In genomic region chr15:77306547-77307261, GRCm38 (mm10) we compare ENCODE assay signal across 8 mouse cellular contexts. TPM values are rescaled to one million over a fixed set of nuclear protein-coding genes. Genes with fewer than 3 reads are reported as not detected.
A peak's percentile ranks its signal among the peaks of the same experiment; 100 is the strongest.
DNase-seq lines count a peak whose midpoint lies in the region; ATAC-seq and TF ChIP-seq lines count a peak whose summit lies in the region.

Gene Rbfox2 (minus strand): TSS chr15:77307004.

- no peaks in the 10 kb centered on the region for H3K9me3 ChIP-seq in CH12.LX (replicated peaks; ENCODE audit: low read length)
- H3K9me3 ChIP-seq in forebrain, embryonic 11.5 days (ENCODE audit: control insufficient read depth, low read length), result no peaks in the 10 kb centered on the region
- no peaks in the 10 kb centered on the region for H3K9me3 ChIP-seq in heart, embryonic 15.5 days (replicated peaks)
- no peaks in the 10 kb centered on the region for H3K9me3 ChIP-seq in liver, embryonic 12.5 days (replicated peaks)
- no peaks in the 10 kb centered on the region for H3K9me3 ChIP-seq in neural tube, embryonic 11.5 days (ENCODE audit: control insufficient read depth, low read length)

- WGBS in forebrain, embryonic 11.5 days, result under 1% methylated on average over 81 of the region's 90 CpGs
- 1% methylated on average over 87 of the region's 90 CpGs for WGBS in heart, embryonic 15.5 days
- WGBS in liver, embryonic 12.5 days (ENCODE audit: insufficient replicate concordance), result under 1% methylated on average over 84 of the region's 90 CpGs
- WGBS in neural tube, embryonic 11.5 days, result under 1% methylated on average over 73 of the region's 90 CpGs

- DNase-seq in CH12.LX (ENCODE audit: extremely low read depth), result no peak
- DNase-seq in brain, embryonic 18.5 days (ENCODE audit: low read depth, low spot score), result peak; percentile 91
- DNase-seq in forebrain, embryonic 11.5 days (ENCODE audit: low spot score), result peak; percentile 97
- peak; percentile 97 for DNase-seq in kidney, postnatal 14 days
- DNase-seq in neural tube, embryonic 11.5 days (ENCODE audit: low spot score), result peak; percentile 97

- H3K9ac ChIP-seq in CH12.LX (ENCODE audit: insufficient read depth, low read depth), result peak within 1 kb of the TSS; percentile 63
- peak within 1 kb of the TSS; percentile 95 for H3K9ac ChIP-seq in forebrain, embryonic 11.5 days (ENCODE audit: low read length)
- peak within 1 kb of the TSS; percentile 98 for H3K9ac ChIP-seq in heart, embryonic 15.5 days
- peak within 1 kb of the TSS; percentile 63 for H3K9ac ChIP-seq in liver, embryonic 12.5 days
- peak within 1 kb of the TSS; percentile 94 for H3K9ac ChIP-seq in neural tube, embryonic 11.5 days (ENCODE audit: low read length)

- H3K27ac ChIP-seq in CH12.LX (ENCODE audit: insufficient read depth, low read depth), result no peak within 1 kb of the TSS
- H3K27ac ChIP-seq in forebrain, embryonic 11.5 days (ENCODE audit: low read depth, low read length), result peak within 1 kb of the TSS; percentile 96
- peak within 1 kb of the TSS; percentile 100 for H3K27ac ChIP-seq in heart, embryonic 15.5 days
- peak within 1 kb of the TSS; percentile 82 for H3K27ac ChIP-seq in liver, embryonic 12.5 days
- H3K27ac ChIP-seq in neural tube, embryonic 11.5 days (ENCODE audit: low read depth, low read length), result peak within 1 kb of the TSS; percentile 98
- peak within 1 kb of the TSS; percentile 91 for H3K27ac ChIP-seq in testis, adult 2 months (ENCODE audit: control insufficient read depth, insufficient read depth, low read depth, low read length)

- H3K4me1 ChIP-seq in CH12.LX (ENCODE audit: control insufficient read depth in 1 of 2, insufficient read depth in 2 of 2), result peaks cover 0 to 4% of the 10 kb centered on the region in 2 experiments; a peak in 1 of 4 replicates
- peaks cover 8% of the 10 kb centered on the region; the same call in 1 of the 2 replicates for H3K4me1 ChIP-seq in forebrain, embryonic 11.5 days (replicated peaks; ENCODE audit: control insufficient read depth, insufficient read depth, low read length)
- H3K4me1 ChIP-seq in heart, embryonic 15.5 days (replicated peaks), result peaks cover 30% of the 10 kb centered on the region
- peaks cover 31% of the 10 kb centered on the region for H3K4me1 ChIP-seq in liver, embryonic 12.5 days
- H3K4me1 ChIP-seq in neural tube, embryonic 11.5 days (ENCODE audit: control insufficient read depth, insufficient read depth, low read length), result peaks cover 15% of the 10 kb centered on the region
- H3K4me1 ChIP-seq in testis, adult 2 months (ENCODE audit: control insufficient read depth, insufficient read depth, low read length), result peaks cover 7% of the 10 kb centered on the region

- no peak for TF ChIP-seq EP300 in CH12.LX (IDR thresholded peaks at IDR 0.05; ENCODE audit: low read length)

- no peak for TF ChIP-seq CTCF in CH12.LX (conservative IDR thresholded peaks at IDR 0.05 in 1 of 2, IDR thresholded peaks at IDR 0.05 in 1 of 2; ENCODE audit: low read depth in 2 of 2, low read length in 2 of 2)
- no peak for TF ChIP-seq CTCF in testis, adult 2 months (IDR thresholded peaks at IDR 0.05; ENCODE audit: control insufficient read depth, insufficient read depth, insufficient replicate concordance, low read depth, low read length)

- no peak for TF ChIP-seq RAD21 in CH12.LX (IDR thresholded peaks at IDR 0.05; ENCODE audit: low read depth, low read length)

- TF ChIP-seq POLR2A in CH12.LX (IDR thresholded peaks at IDR 0.05; ENCODE audit: low read depth, low read length), result no peak
- peak; percentile 55; the same call in 1 of the 2 replicates for TF ChIP-seq POLR2A in testis, adult 2 months (IDR thresholded peaks at IDR 0.05; ENCODE audit: control insufficient read depth, low read depth, low read length)

- ATAC-seq in forebrain, embryonic 11.5 days (replicated peaks; ENCODE audit: low FRiP score), result peak; percentile 93
- ATAC-seq in heart, embryonic 15.5 days (replicated peaks; ENCODE audit: insufficient number of reproducible peaks, insufficient read depth, low FRiP score, low read depth), result peak; percentile 95
- ATAC-seq in liver, embryonic 12.5 days, result peak; percentile 81
- peak; percentile 93 for ATAC-seq in neural tube, embryonic 11.5 days (ENCODE audit: insufficient read depth, low FRiP score, low TSS enrichment)

- H3K27me3 ChIP-seq in CH12.LX (replicated peaks), result peaks cover 91% of the 10 kb centered on the region
- no peaks in the 10 kb centered on the region for H3K27me3 ChIP-seq in forebrain, embryonic 11.5 days (ENCODE audit: control insufficient read depth, insufficient read depth, low read length)
- H3K27me3 ChIP-seq in heart, embryonic 15.5 days, result no peaks in the 10 kb centered on the region
- peaks cover 50% of the 10 kb centered on the region for H3K27me3 ChIP-seq in liver, embryonic 12.5 days (replicated peaks)
- no peaks in the 10 kb centered on the region for H3K27me3 ChIP-seq in neural tube, embryonic 11.5 days (ENCODE audit: control insufficient read depth, insufficient read depth, low read length)
- H3K27me3 ChIP-seq in testis, adult 2 months (ENCODE audit: control insufficient read depth, insufficient read depth, low read length), result no peaks in the 10 kb centered on the region

- in situ Hi-C loops in CH12.LX (cut with MboI; ENCODE audit: low pct_ligation_motif_present, low pct_unique_long_range_greater_than_20kb, low sequenced_read_pairs), result no loop called here

- H3K4me3 ChIP-seq in CH12.LX (replicated peaks in 1 of 3; ENCODE audit: low read depth in 2 of 3, low read length in 2 of 3, poor library complexity in 1 of 3), result peak within 1 kb of the TSS; percentile 11 to 64 (median 13)
- peak within 1 kb of the TSS; percentile 92 for H3K4me3 ChIP-seq in forebrain, embryonic 11.5 days (ENCODE audit: low read depth, low read length)
- H3K4me3 ChIP-seq in heart, embryonic 15.5 days, result peak within 1 kb of the TSS; percentile 82
- peak within 1 kb of the TSS; percentile 67 for H3K4me3 ChIP-seq in liver, embryonic 12.5 days
- peak within 1 kb of the TSS; percentile 97 for H3K4me3 ChIP-seq in neural tube, embryonic 11.5 days (ENCODE audit: low read depth, low read length)
- peak within 1 kb of the TSS; percentile 92 for H3K4me3 ChIP-seq in testis, adult 2 months (ENCODE audit: control insufficient read depth, low read depth, low read length)

- dilution Hi-C loops in CH12.LX (cut with MboI; ENCODE audit: extremely low pct_ligation_motif_present, extremely low pct_unique_long_range_greater_than_20kb, low sequenced_read_pairs), result no loop called here

- no peaks in the 10 kb centered on the region for H3K36me3 ChIP-seq in CH12.LX (replicated peaks in 1 of 2; ENCODE audit: control insufficient read depth in 1 of 2, insufficient read depth in 1 of 2, low read length in 1 of 2)
- H3K36me3 ChIP-seq in forebrain, embryonic 11.5 days (ENCODE audit: control insufficient read depth, insufficient read depth, low read length), result no peaks in the 10 kb centered on the region
- H3K36me3 ChIP-seq in heart, embryonic 15.5 days, result no peaks in the 10 kb centered on the region
- no peaks in the 10 kb centered on the region for H3K36me3 ChIP-seq in liver, embryonic 12.5 days
- no peaks in the 10 kb centered on the region for H3K36me3 ChIP-seq in neural tube, embryonic 11.5 days (ENCODE audit: control insufficient read depth, insufficient read depth, low read length)
- no peaks in the 10 kb centered on the region for H3K36me3 ChIP-seq in testis, adult 2 months (ENCODE audit: control insufficient read depth, insufficient read depth, low read length)

- peak within 1 kb of the TSS; percentile 87 for H3K4me2 ChIP-seq in CH12.LX (ENCODE audit: insufficient read depth, low read depth, poor library complexity, severe bottlenecking)
- H3K4me2 ChIP-seq in forebrain, embryonic 11.5 days (ENCODE audit: low read depth, low read length, severe bottlenecking), result peak within 1 kb of the TSS; percentile 78
- H3K4me2 ChIP-seq in heart, embryonic 15.5 days, result peak within 1 kb of the TSS; percentile 64
- H3K4me2 ChIP-seq in liver, embryonic 12.5 days, result peak within 1 kb of the TSS; percentile 92
- H3K4me2 ChIP-seq in neural tube, embryonic 11.5 days (ENCODE audit: low read depth), result peak within 1 kb of the TSS; percentile 66

- H3K79me2 ChIP-seq in CH12.LX (replicated peaks; ENCODE audit: control insufficient read depth, extremely low read depth, insufficient read depth, poor library complexity, severe bottlenecking), result no peaks in the 10 kb centered on the region

TF ChIP-seq in CH12.LX, 34 proteins besides CTCF, POLR2A, EP300 and RAD21:
- TF ChIP-seq NRF1 (IDR thresholded peaks at IDR 0.05; ENCODE audit: low read depth, low read length), result peak; percentile 68
- peak; percentile 37; the same call in 1 of the 2 replicates for TF ChIP-seq MXI1 (IDR thresholded peaks at IDR 0.05; ENCODE audit: low read depth, low read length)
- TF ChIP-seq ZMIZ1 (IDR thresholded peaks at IDR 0.05; ENCODE audit: low read depth, low read length), result no peak
- no peak for TF ChIP-seq ZKSCAN1 (IDR thresholded peaks at IDR 0.05; ENCODE audit: borderline replicate concordance, low read depth, low read length)
- 0 out of 2 replicates have a peak, but pooled peaks have one; percentile 24 for TF ChIP-seq SIN3A (IDR thresholded peaks at IDR 0.05; ENCODE audit: low read length)
- no peak for TF ChIP-seq MYC (IDR thresholded peaks at IDR 0.05; ENCODE audit: low read depth, low read length)
- TF ChIP-seq MEF2A (IDR thresholded peaks at IDR 0.05; ENCODE audit: borderline replicate concordance, low read depth, low read length), result 0 out of 2 replicates have a peak, but pooled peaks have one; percentile 13
- TF ChIP-seq ELF1 (IDR thresholded peaks at IDR 0.05; ENCODE audit: low read depth, low read length), result 0 out of 2 replicates have a peak, but pooled peaks have one; percentile 18

RNA-seq across cellular contexts. Expression of gene Rbfox2, which starts in this region (rescaled TPM):
- 0.59 and 0.89 TPM in 2 replicates for total RNA-seq in CH12.LX (2012; rRNA removed)
- total RNA-seq in CH12.LX (2014; rRNA removed), result not detected in 2 replicates
- polyA plus RNA-seq in CH12.LX (2012; ENCODE audit: insufficient read length, low read depth), result not detected in 2 replicates
- 68.2 and 77.6 TPM in 2 replicates for polyA plus RNA-seq in forebrain, embryonic 11.5 days (2014; fragmentation: Nextera tagmentation; extraction: Ambion mirVana)
- 54.6 and 61.2 TPM in 2 replicates for polyA plus RNA-seq in heart, embryonic 15.5 days (2015; fragmentation: Nextera tagmentation; extraction: Ambion mirVana)
- polyA plus RNA-seq in liver, embryonic 12.5 days (2016; fragmentation: Nextera tagmentation; extraction: Ambion mirVana), result 13.0 and 13.1 TPM in 2 replicates
- polyA plus RNA-seq in neural tube, embryonic 11.5 days (2014; fragmentation: Nextera tagmentation; extraction: Ambion mirVana), result 123 and 125 TPM in 2 replicates
- polyA plus RNA-seq in testis, adult 2 months (2012; rRNA removed), result 12.7 and 13.1 TPM in 2 replicates

Comparison
In these comparisons a context has a peak if more than half of its experiments do, and no peak if none do; other contexts are left out.
1. RNA of gene Rbfox2 (polyA plus RNA-seq): 123 to 125 TPM in neural tube, embryonic 11.5 days, 68.2 to 77.6 TPM in forebrain, embryonic 11.5 days, 54.6 to 61.2 TPM in heart, embryonic 15.5 days, 13.0 to 13.1 TPM in liver, embryonic 12.5 days and 12.7 to 13.1 TPM in testis, adult 2 months; not detected in CH12.LX; every median in the first group is over 10 times any median in the second.
2. H3K4me3 ChIP-seq: peak in every context shown above with its lines; median percentile 97 in neural tube, embryonic 11.5 days; 92 in forebrain, embryonic 11.5 days; 92 in testis, adult 2 months; 82 in heart, embryonic 15.5 days; 67 in liver, embryonic 12.5 days; 13 in CH12.LX.
3. Peak in every context shown above with its lines, with median percentiles within 50 percentile points of each other: H3K4me2 ChIP-seq, H3K9ac ChIP-seq and ATAC-seq.